Mouse (Mus musculus) limb, embryonic 14.5 days (tissue): Measurements from ENCODE around the gene Iqck. TPM values are rescaled to one million over a fixed set of nuclear protein-coding genes. Genes with fewer than 3 reads are reported as not detected.

Experiments used
- ATAC-seq: fragments of 200-750 bp; cut with Nextera tagmentation; 2 replicates; pipeline ENCODE4 v1.8.0; 2017; ENCODE audit warnings: low read depth, moderate number of reproducible peaks, moderate TSS enrichment; ENCODE audit not compliant: low FRiP score
- DNase-seq: peaks from one replicate; pipeline ENCODE4 v3.0.0-alpha.2; 2015; ENCODE audit warnings: low spot score
- H3K27ac ChIP-seq: fragments of 300-500 bp; sonication (generic); replicated peaks from 2 replicates; pipeline ENCODE4 v1.5.1; 2014; ENCODE audit warnings: low read depth, mild to moderate bottlenecking, low read length, moderate library complexity, mixed read lengths
- H3K27me3 ChIP-seq: fragments of 300-500 bp; sonication (generic); 2 replicates; pipeline ENCODE4 v1.6.1; 2014; ENCODE audit warnings: low read length, mixed read lengths; ENCODE audit not compliant: control insufficient read depth, insufficient read depth
- H3K36me3 ChIP-seq: fragments of 300-500 bp; sonication (generic); 2 replicates; pipeline ENCODE4 v1.6.1; 2014; ENCODE audit warnings: mild to moderate bottlenecking, low read length, moderate library complexity, mixed read lengths; ENCODE audit not compliant: control insufficient read depth, insufficient read depth
- H3K4me1 ChIP-seq: fragments of 300-500 bp; sonication (generic); 2 replicates; pipeline ENCODE4 v1.6.1; 2014; ENCODE audit warnings: antibody characterized with exemption, low read length, mixed read lengths; ENCODE audit not compliant: control insufficient read depth, insufficient read depth
- H3K4me2 ChIP-seq: fragments of 300-500 bp; sonication (generic); replicated peaks from 2 replicates; pipeline ENCODE4 v1.6.1; 2014; ENCODE audit warnings: low read depth, mild to moderate bottlenecking, low read length, moderate library complexity; ENCODE audit not compliant: severe bottlenecking
- H3K4me3 ChIP-seq: fragments of 300-500 bp; sonication (generic); replicated peaks from 2 replicates; pipeline ENCODE4 v1.5.1; 2014; ENCODE audit warnings: low read length
- H3K9ac ChIP-seq: fragments of 300-500 bp; sonication (generic); 2 replicates; pipeline ENCODE4 v1.6.1; 2014; ENCODE audit warnings: mild to moderate bottlenecking, low read depth, low read length, moderate library complexity; ENCODE audit not compliant: severe bottlenecking
- H3K9me3 ChIP-seq: fragments of 300-500 bp; sonication (generic); 2 replicates; pipeline ENCODE4 v1.6.1; 2016; ENCODE audit warnings: low read length; ENCODE audit not compliant: control insufficient read depth
- POLR2A ChIP-seq: fragments of 200-500 bp; IDR thresholded peaks from 2 replicates; pipeline ENCODE4 v1.8.0; 2012; ENCODE audit warnings: inconsistent platforms, mild to moderate bottlenecking, moderate library complexity, borderline replicate concordance; ENCODE audit not compliant: insufficient read depth, insufficient read length; ENCODE audit errors: extremely low read depth
- WGBS: fragments of 180-500 bp; shearing (Covaris S2); extraction: QIAGEN DNeasy Blood & Tissue Kit; methylation state at CpG from one replicate; pipeline ENCODE4 v1.1.7; 2014; 5-methylcytosine and 5-hydroxymethylcytosine counted together
- polyA plus RNA-seq, 2 experiments: library from polyadenylated mRNA; depleted of rRNA in 1 of 2; stranded (reverse) in 1 of 2; unstranded in 1 of 2; fragments of >200 nt; fragmentation: Nextera tagmentation in 1 of 2; extraction: Ambion mirVana in 1 of 2; gene quantifications; 2 replicates each; pipeline versions ENCODE4 v1.2.1 to v1.2.3; 2012 to 2014

The Iqck gene
- polyA plus RNA-seq, 2 experiments, result 2.5 to 2.8 TPM

- Histone ChIP-seq H3K4me3 (no peak overlapping the region), H3K9ac (no peak overlapping the region), H3K4me2 (no peak overlapping the region), H3K9me3 (no peaks in the 10 kb centered on the region), H3K36me3 (peaks cover 26% of the 10 kb centered on the region), H3K4me1 (no peaks in the 10 kb centered on the region), H3K27ac (no peak overlapping the region), H3K27me3 (no peaks in the 10 kb centered on the region)
- no peak for TF ChIP-seq POLR2A
- WGBS, result 79% methylated on average over 4 of the region's 4 CpGs
- ATAC-seq, result no peak
- no peak for DNase-seq
Observed at GRCm38 (mm10) chr7:118986369-118986768, 130.8 kb downstream of the Iqck start.

GRCm38 (mm10) chr7:118989275-118989856, 133.8 kb downstream of the Iqck start:
- no peaks in the 10 kb centered on the region for H3K36me3 ChIP-seq
- no peak overlapping the region for H3K4me2 ChIP-seq
- peaks cover 14% of the 10 kb centered on the region for H3K4me1 ChIP-seq
- no peak for ATAC-seq
- DNase-seq, result no peak
- H3K9me3 ChIP-seq, result no peaks in the 10 kb centered on the region
- no peak overlapping the region for H3K27ac ChIP-seq
- H3K9ac ChIP-seq, result no peak overlapping the region
- TF ChIP-seq POLR2A, result no peak
- WGBS, result 87% methylated on average over 5 of the region's 5 CpGs
- no peaks in the 10 kb centered on the region for H3K27me3 ChIP-seq
- H3K4me3 ChIP-seq, result no peak overlapping the region

DNA sequence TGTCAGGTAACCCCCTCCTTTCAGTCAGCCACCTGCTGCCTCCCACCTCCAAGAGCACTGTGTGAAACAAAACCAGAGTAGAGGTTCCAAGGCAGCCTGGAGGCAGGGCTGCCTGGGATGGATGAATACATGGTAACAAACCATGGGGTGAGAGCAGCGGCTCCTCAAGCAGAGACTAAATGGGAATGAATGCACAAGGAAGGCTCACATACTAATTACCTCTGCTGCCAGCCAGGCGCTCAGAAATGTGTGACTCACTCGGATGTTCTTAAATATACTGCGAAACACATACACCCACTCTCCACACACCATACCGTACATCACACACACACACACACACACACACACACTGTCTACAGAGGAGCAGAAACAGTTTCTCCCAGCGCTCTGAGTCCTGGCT, 134.7 kb downstream of the Iqck start:
- no peak overlapping the region for H3K27ac ChIP-seq
- no peaks in the 10 kb centered on the region for H3K36me3 ChIP-seq
- no peak for DNase-seq
- WGBS, result 69% methylated on average over 6 of the region's 6 CpGs
- H3K9me3 ChIP-seq, result no peaks in the 10 kb centered on the region
- H3K4me1 ChIP-seq, result peaks cover 14% of the 10 kb centered on the region
- ATAC-seq, result no peak
- H3K27me3 ChIP-seq, result no peaks in the 10 kb centered on the region
- no peak overlapping the region for H3K4me2 ChIP-seq
- no peak for TF ChIP-seq POLR2A
- no peak overlapping the region for H3K9ac ChIP-seq
- no peak overlapping the region for H3K4me3 ChIP-seq

- Histone ChIP-seq H3K27ac (no peak overlapping the region), H3K9me3 (no peaks in the 10 kb centered on the region), H3K4me1 (peaks cover 20% of the 10 kb centered on the region), H3K4me3 (no peak overlapping the region), H3K27me3 (no peaks in the 10 kb centered on the region), H3K9ac (no peak overlapping the region), H3K36me3 (no peaks in the 10 kb centered on the region), H3K4me2 (no peak overlapping the region)
- DNase-seq, result no peak
- TF ChIP-seq POLR2A, result no peak
- 64% methylated on average over 4 of the region's 4 CpGs for WGBS
- ATAC-seq, result no peak
Observed at GRCm38 (mm10) chr7:118991341-118991884, 135.9 kb downstream of the Iqck start.

- Histone ChIP-seq H3K4me2 (no peak overlapping the region), H3K9me3 (no peaks in the 10 kb centered on the region), H3K4me1 (peaks cover 20% of the 10 kb centered on the region), H3K27ac (no peak overlapping the region), H3K9ac (peak overlapping the region; percentile 1; the same call in 1 of the 2 replicates), H3K27me3 (no peaks in the 10 kb centered on the region), H3K36me3 (no peaks in the 10 kb centered on the region), H3K4me3 (no peak overlapping the region)
- 45% methylated on average over 6 of the region's 6 CpGs for WGBS
- no peak for DNase-seq
- TF ChIP-seq POLR2A, result no peak
- ATAC-seq, result no peak
Observed at GRCm38 (mm10) chr7:118992080-118992560, 136.6 kb downstream of the Iqck start.
